Mouse (Mus musculus) MEL (cell line): ENCODE measurements around the gene Zfr. TPM values are rescaled to one million over a fixed set of nuclear protein-coding genes. Genes with fewer than 3 reads are reported as not detected.

ENCODE experiments used
- DNase-seq: peaks from one replicate; pipeline ENCODE4 v3.0.0; 2011; ENCODE audit warnings: low read depth, low spot score
- H3K27ac ChIP-seq: 2 replicates; pipeline ENCODE4 v1.5.1; 2012; ENCODE audit warnings: low read depth, mild to moderate bottlenecking, control low read depth, low read length, moderate library complexity; ENCODE audit not compliant: control insufficient read depth
- H3K27me3 ChIP-seq, 2 experiments: fragments of 150-350 bp in 1 of 2; sonication (generic) in 1 of 2; 2 replicates each; pipeline ENCODE4 v1.6.1; 2012; ENCODE audit warnings: low read length in 2 of 2, mild to moderate bottlenecking in 2 of 2, improper control_type of control experiment in 1 of 2, moderate library complexity in 1 of 2; ENCODE audit not compliant: insufficient read depth in 2 of 2, control insufficient read depth in 1 of 2
- H3K36me3 ChIP-seq, 2 experiments: 2 replicates each; pipeline ENCODE4 v1.6.1; 2012 to 2014; ENCODE audit warnings: low read length in 2 of 2, improper control_type of control experiment in 1 of 2, inconsistent platforms in 1 of 2, mild to moderate bottlenecking in 1 of 2; ENCODE audit not compliant: insufficient read depth in 2 of 2, control insufficient read depth in 1 of 2
- H3K4me1 ChIP-seq, 2 experiments: fragments of 150-350 bp in 1 of 2; sonication (generic) in 1 of 2; 2 replicates each; pipeline ENCODE4 v1.6.1; 2012; ENCODE audit warnings: low read length in 2 of 2, improper control_type of control experiment in 1 of 2, mild to moderate bottlenecking in 1 of 2; ENCODE audit not compliant: insufficient read depth in 2 of 2, control insufficient read depth in 1 of 2
- H3K4me3 ChIP-seq, 2 experiments: fragments of 150-350 bp in 1 of 2; sonication (generic) in 1 of 2; 2 replicates each; pipeline ENCODE4 v1.5.1; 2012; ENCODE audit warnings: low read depth in 2 of 2, low read length in 2 of 2, mild to moderate bottlenecking in 2 of 2, moderate library complexity in 2 of 2, control low read depth in 1 of 2, improper control_type of control experiment in 1 of 2; ENCODE audit not compliant: control insufficient read depth in 1 of 2, insufficient read depth in 1 of 2
- H3K79me2 ChIP-seq: 2 replicates; pipeline ENCODE4 v1.6.1; 2012; ENCODE audit warnings: mild to moderate bottlenecking, low read length, moderate library complexity; ENCODE audit not compliant: control insufficient read depth, poor library complexity, insufficient read depth
- H3K9ac ChIP-seq: 2 replicates; pipeline ENCODE4 v1.6.1; 2012; ENCODE audit warnings: low read depth, mild to moderate bottlenecking, control low read depth, low read length, moderate library complexity; ENCODE audit not compliant: control insufficient read depth, poor library complexity, severe bottlenecking
- H3K9me3 ChIP-seq: fragments of 150-350 bp; sonication (generic); replicated peaks from 2 replicates; pipeline ENCODE4 v1.6.1; 2012; ENCODE audit warnings: mild to moderate bottlenecking, low read length, improper control_type of control experiment, moderate library complexity; ENCODE audit not compliant: insufficient read depth
- BHLHE40 ChIP-seq: IDR thresholded peaks from 2 replicates; pipeline ENCODE4 v1.6.1; 2012; ENCODE audit warnings: low read depth, mild to moderate bottlenecking, inconsistent platforms, low read length, improper control_type of control experiment, borderline replicate concordance
- CHD1 ChIP-seq: IDR thresholded peaks from 2 replicates; pipeline ENCODE4 v1.6.1; 2012; ENCODE audit warnings: low read depth, mild to moderate bottlenecking, inconsistent platforms, low read length, improper control_type of control experiment
- CTCF ChIP-seq, 3 experiments: IDR thresholded peaks in 2 of 3; conservative IDR thresholded peaks in 1 of 3; 2 replicates each; pipeline ENCODE4 v1.5.1; 2011 to 2012; ENCODE audit warnings: low read length in 3 of 3, low read depth in 2 of 3, mild to moderate bottlenecking in 2 of 3, improper control_type of control experiment in 1 of 3, inconsistent platforms in 1 of 3, mixed read lengths in 1 of 3, moderate library complexity in 1 of 3; ENCODE audit not compliant: control insufficient read depth in 1 of 3, insufficient read depth in 1 of 3, poor library complexity in 1 of 3, severe bottlenecking in 1 of 3
- GATA1 ChIP-seq: IDR thresholded peaks from 2 replicates; pipeline ENCODE4 v1.6.1; 2011; ENCODE audit warnings: low read depth, low read length, improper control_type of control experiment
- KAT2A ChIP-seq: conservative IDR thresholded peaks from 2 replicates; pipeline ENCODE4 v1.6.1; 2012; ENCODE audit warnings: low read depth, low read length, improper control_type of control experiment, inconsistent platforms
- MAFK ChIP-seq: IDR thresholded peaks from 2 replicates; pipeline ENCODE4 v1.6.1; 2011; ENCODE audit warnings: low read depth, mild to moderate bottlenecking, low read length, improper control_type of control experiment, borderline replicate concordance
- MXI1 ChIP-seq: IDR thresholded peaks from 2 replicates; pipeline ENCODE4 v1.6.1; 2011; ENCODE audit warnings: mild to moderate bottlenecking, low read depth, low read length, improper control_type of control experiment
- MYC ChIP-seq: IDR thresholded peaks from 2 replicates; pipeline ENCODE4 v1.6.1; 2011; ENCODE audit warnings: low read depth, mild to moderate bottlenecking, low read length, improper control_type of control experiment, moderate library complexity
- NRF1 ChIP-seq: IDR thresholded peaks from 2 replicates; pipeline ENCODE4 v1.6.1; 2014; ENCODE audit warnings: low read depth, mild to moderate bottlenecking, inconsistent platforms, low read length, improper control_type of control experiment, moderate library complexity; ENCODE audit not compliant: poor library complexity, insufficient read depth, severe bottlenecking
- POLR2AphosphoS2 ChIP-seq: IDR thresholded peaks from 2 replicates; pipeline ENCODE4 v1.6.1; 2011; ENCODE audit warnings: low read length, improper control_type of control experiment
- TBP ChIP-seq: IDR thresholded peaks from 2 replicates; pipeline ENCODE4 v1.8.0; 2011; ENCODE audit warnings: low read depth, low read length, improper control_type of control experiment
- UBTF ChIP-seq: IDR thresholded peaks from 2 replicates; pipeline ENCODE4 v1.6.1; 2012; ENCODE audit warnings: low read depth, mild to moderate bottlenecking, inconsistent platforms, low read length, improper control_type of control experiment, moderate library complexity, borderline replicate concordance; ENCODE audit not compliant: insufficient read depth
- ZNF384 ChIP-seq: IDR thresholded peaks from 2 replicates; pipeline ENCODE4 v1.6.1; 2012; ENCODE audit warnings: low read depth, mild to moderate bottlenecking, inconsistent platforms, low read length, improper control_type of control experiment
- polyA plus RNA-seq, 2 experiments: library from polyadenylated mRNA; stranded (reverse) in 1 of 2; unstranded in 1 of 2; fragments of >175 nt in 1 of 2; fragments of >200 nt in 1 of 2; gene quantifications; 2 replicates each; pipeline versions ENCODE4 v1.2.1 to v1.2.4; 2012; ENCODE audit warnings: low replicate concordance in 2 of 2, low read depth in 1 of 2; ENCODE audit not compliant: insufficient read length in 2 of 2, insufficient read depth in 1 of 2, missing spikeins in 1 of 2
- total RNA-seq: library from RNA; depleted of rRNA; stranded (reverse); fragments of 300-350 nt; gene quantifications from 2 replicates; pipeline ENCODE4 v1.2.3, GENCODE M21; 2012

Zfr gene
- total and polyA plus RNA-seq, 3 experiments, result 54.4 to 199 (median 108) TPM

DNA sequence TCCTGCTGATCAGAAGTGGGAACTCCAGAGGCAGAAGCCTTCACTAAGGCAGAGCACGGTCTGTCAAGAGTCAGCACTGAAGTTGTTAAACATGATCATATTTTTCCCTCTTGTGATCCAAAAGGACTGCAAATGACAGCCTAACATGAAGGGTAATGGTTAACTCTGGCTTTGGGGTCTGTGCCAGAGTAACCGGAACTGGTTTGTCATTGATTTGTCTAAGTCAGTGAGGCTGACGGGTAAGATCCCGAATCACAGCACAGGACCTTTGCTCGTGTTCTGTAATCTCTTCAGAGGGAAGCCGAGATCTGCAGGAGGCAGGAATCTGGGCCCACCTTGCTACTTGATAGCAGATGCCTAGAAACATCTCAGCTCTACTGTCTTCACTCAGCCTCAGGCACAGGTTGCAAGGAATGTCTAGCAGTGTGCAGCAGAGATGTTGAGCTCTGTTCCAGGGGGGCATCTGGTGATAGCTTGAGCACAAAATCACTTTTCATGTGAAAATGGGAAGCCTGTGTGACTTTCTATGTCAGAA, 90.0 kb downstream of the Zfr start:
- DNase-seq, result no peak
- Histone ChIP-seq H3K36me3 (peaks cover 0 to 20% of the 10 kb centered on the region in 2 experiments; a peak in 3 of 4 replicates), H3K9me3 (no peaks in the 10 kb centered on the region), H3K27me3 (no peaks in the 10 kb centered on the region), H3K27ac (no peak overlapping the region), H3K79me2 (peaks cover 64% of the 10 kb centered on the region), H3K4me1 (peaks cover 10 to 19% of the 10 kb centered on the region in 2 experiments; a peak in 3 of 4 replicates), H3K4me3 (no peak overlapping the region)
- TF ChIP-seq NRF1 (no peak), POLR2AphosphoS2 (no peak), MYC (no peak), UBTF (no peak), MAFK (no peak), TBP (no peak), ZNF384 (no peak)
- TF ChIP-seq, all 39 proteins: peak for 0
- H3K9ac ChIP-seq, result no peak overlapping the region

DNA sequence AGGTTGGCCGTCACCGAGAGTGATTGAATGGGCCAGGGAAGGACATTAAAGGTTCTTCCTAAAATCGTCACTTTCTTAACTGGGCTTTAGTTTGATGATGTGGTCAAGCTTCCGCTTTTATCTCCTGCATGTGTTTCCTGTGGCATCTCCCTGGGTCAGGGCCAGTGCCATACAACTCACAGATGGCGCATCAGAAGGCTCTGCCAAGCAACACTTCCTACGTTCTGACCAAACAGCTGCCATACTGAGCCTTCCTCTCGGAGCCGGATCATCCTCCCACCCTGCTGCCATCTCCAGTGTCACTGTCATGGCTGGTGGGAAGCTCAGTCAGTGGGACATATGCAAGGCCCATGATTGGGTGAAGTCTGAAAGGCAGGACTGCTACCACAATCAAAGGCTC, 93.9 kb downstream of the Zfr start:
- Histone ChIP-seq H3K9ac (no peak overlapping the region), H3K4me1 (peaks cover under 1 to 6% of the 10 kb centered on the region in 2 experiments; a peak in 3 of 4 replicates), H3K27ac (no peak overlapping the region), H3K36me3 (peaks cover 0 to 10% of the 10 kb centered on the region in 2 experiments; a peak in 3 of 4 replicates), H3K27me3 (no peaks in the 10 kb centered on the region), H3K4me3 (no peak overlapping the region), H3K79me2 (peaks cover 80% of the 10 kb centered on the region), H3K9me3 (no peaks in the 10 kb centered on the region)
- DNase-seq, result no peak
- TF ChIP-seq GATA1, result no peak
- TF ChIP-seq KAT2A, result no peak

DNA sequence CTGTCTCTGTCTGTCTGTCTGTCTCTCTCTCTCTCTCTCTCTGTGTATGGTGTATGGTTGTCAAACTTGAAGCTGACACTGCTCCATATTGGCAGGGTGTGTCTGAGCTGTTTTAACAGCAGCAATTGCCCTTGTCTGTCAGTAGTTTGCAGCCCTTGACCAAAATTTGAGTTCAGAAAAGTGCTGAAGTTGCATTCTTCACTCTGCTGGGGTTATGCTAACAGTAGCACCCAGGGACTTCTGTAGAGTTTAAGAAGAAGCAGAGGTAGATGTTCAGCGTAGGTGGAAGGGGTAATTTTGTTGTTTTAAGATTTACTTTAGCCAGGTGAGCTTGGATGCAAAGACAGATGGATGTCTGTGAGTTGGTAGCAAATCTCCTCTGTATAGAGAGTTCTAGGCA, 94.6 kb downstream of the Zfr start:
- Histone ChIP-seq H3K9me3 (no peaks in the 10 kb centered on the region), H3K9ac (no peak overlapping the region), H3K36me3 (peaks cover 0 to 6% of the 10 kb centered on the region in 2 experiments), H3K4me1 (peaks cover 0 to 2% of the 10 kb centered on the region in 2 experiments; a peak in 2 of 4 replicates), H3K4me3 (no peak overlapping the region), H3K27me3 (no peaks in the 10 kb centered on the region), H3K79me2 (peaks cover 77% of the 10 kb centered on the region), H3K27ac (no peak overlapping the region)
- TF ChIP-seq BHLHE40 (no peak), CTCF (IDR thresholded peaks at IDR 0.05 in 2 of 3, conservative IDR thresholded peaks at IDR 0.05 in 1 of 3; ENCODE audit: control insufficient read depth in 1 of 3, insufficient read depth in 1 of 3, low read depth in 2 of 3, low read length in 3 of 3, poor library complexity in 1 of 3, severe bottlenecking in 1 of 3) (no peak), MAFK (0 out of 2 replicates have a peak, but pooled peaks have one; percentile 16), CHD1 (no peak), MXI1 (no peak), MYC (no peak)
- DNase-seq, result no peak
